Mouse (Mus musculus): Measurements from ENCODE around the gene Sstr4.

Sstr4 gene

GRCm38 (mm10) chr2:148396209-148396608, 1.1 kb downstream of the Sstr4 start:
- no peak for DNase-seq

- DNase-seq, result peak; percentile 32
Measured at GRCm38 (mm10) chr2:148397015-148397783, 2.1 kb downstream of the Sstr4 start.

- DNase-seq, result peak; percentile 72
Measured at GRCm38 (mm10) chr2:148397784-148398100, 2.6 kb downstream of the Sstr4 start.

DNA sequence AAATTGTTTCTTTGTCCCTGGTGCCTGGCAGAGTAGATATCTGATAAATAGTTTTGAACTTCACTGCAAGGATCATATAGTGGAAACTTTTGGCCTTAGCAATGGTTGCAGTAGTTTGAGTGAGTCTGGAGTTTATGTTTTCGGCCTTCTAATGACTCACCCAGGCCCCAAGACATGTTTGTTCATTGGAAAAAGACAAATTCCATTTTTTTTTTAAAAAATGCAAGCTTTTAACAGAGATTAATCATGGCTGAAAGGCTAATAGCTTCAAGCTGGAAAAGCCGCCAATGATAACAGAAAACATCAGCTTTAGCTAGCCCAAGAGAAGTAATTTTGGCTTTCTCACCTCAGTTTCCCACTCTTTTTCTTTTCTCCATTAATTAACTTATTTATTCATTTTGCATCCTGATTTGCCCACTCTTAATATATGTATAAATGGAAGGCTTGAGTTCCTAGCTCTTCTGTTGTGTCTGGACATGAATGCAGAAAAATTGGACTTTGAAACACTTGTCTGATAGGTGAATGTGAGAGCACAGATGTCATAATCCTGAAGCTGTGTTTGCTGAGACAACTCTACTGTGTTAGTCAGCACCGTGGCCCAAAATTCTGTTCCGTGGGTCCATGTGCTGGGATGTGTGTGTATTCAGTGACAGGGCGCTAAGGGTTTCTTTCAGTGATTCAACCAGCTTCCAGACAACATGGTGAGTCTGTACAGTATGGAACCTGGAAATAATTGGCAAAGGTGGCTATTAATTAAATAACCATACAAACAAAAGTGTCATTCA, 3.9 kb downstream of the Sstr4 start:
- DNase-seq, result no peak

DNA sequence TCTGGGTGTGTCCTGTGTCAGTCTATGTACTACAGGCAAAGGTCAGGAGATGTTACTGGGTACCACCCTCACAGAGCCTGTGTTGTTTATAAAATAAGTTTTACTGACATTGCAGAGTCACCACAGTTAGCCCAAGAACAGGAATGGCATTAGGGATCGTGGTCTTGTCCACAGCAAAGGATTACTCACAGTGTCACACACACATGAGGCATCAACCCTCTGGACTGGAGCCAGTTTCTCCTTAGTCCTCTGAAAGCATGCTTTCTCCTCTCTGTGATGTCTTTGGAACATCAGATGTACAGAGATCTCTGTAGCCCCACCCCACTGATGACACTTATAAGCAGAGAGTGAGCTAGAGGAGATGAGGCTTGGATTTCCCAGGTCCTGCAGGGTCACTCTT, 7.1 kb downstream of the Sstr4 start:
- DNase-seq, result no peak

DNA sequence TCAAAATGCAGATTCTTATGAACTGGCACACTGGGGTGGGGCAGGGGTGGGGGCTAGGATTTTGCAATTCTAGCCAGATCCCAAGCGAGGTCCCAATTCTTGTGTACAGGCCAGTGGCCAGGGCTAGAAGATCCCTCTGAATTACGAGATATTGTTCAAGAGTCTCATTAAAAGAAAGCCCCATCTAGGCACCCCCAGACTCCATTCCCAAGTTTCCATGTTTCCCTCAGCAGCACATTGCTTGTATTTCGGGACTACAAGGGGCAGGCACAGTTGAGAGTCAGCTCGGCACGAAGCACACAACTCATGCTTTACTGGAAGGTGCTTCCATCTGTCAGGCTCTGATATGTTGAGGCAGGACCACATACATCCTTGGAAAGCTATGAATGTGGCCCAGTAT, 9.8 kb downstream of the Sstr4 start:
- DNase-seq, result no peak

- DNase-seq, result peak; percentile 55
Measured at GRCm38 (mm10) chr2:148406160-148406970, 11.2 kb downstream of the Sstr4 start.

DNA sequence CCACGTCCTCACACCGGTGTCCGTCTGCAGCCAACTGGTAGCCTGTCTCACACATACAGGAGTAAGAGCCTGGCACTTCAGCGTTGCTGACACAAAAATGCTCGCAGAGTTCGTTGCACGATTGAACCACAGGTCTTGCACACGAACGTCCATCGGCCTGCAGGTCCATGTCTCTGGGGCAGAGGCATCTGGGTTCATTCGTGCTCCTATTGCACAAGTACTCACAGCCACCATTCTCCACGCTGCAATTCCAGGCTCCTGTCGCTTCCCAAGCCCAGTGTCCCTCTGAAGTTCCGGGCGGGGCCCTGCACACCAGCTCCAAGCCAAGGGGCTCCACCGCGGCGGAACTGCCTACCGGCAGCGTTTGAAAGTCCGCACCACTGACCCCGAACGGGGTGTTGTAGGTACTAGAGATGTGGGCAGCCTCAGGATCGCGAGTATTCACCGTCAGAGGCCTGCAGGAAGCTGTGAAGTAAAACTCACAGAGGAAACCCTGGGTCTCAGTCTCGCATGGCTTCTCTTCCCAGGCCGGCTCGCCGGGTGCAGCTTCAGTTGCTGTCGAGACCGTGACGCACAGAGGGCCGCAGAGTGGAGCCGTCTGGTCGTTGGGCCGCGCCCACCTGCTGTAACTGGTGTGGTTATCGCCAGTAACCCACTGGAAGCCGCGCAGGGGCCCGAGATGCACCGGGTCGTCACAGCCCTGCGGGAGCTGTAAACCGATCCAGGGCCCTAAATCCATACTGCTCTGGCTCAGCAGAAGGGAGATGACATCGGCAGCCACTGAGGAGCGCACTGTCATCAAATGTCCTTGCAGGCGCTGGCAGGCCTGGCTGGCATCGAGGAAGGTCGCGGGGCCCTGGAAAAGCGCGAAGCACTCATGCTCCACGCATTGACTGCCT, 12.1 kb downstream of the Sstr4 start:
- DNase-seq, result peak; percentile 54

DNA sequence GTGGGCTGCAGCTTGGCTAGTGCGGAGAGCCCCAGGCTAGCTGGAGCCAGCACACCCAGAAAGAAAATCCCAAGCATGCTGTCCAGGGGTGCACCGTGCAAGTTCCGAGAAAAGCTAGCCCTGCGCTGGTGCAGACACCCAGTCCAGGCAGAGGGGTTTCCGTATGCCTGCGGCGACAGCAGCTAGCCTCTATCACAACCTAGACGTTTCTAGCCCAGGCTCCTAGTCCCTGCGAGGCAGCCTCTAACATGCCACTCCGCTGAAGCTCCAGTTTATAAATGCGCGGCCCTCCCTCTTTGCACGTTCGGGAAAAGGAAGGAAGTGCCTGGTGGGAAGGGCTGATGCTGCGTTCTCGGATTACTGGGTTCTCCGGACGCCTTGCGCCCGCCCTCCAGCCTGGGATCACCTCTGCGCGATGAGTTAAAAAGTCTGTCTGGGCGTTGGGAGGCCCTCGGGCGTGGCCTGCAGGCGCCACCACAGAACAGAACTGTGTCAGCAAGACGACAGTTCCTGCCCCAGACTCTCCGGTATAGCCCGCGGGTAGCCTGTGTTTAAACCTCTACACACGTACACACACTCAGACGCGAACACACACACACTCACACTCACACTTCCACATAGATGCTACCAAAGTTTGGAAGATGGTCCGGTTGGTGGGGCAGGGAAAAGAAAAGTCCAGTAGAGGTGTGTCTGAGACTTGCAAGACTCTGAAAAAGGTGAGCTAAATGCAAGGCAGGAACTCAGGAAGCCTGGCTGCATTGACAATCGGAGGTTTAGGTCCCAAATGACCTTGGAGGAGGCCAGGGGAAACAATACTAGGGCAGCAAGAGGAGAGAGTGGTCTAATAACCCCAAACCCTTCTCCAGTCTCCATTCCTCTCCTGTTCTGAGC, 13.0 kb downstream of the Sstr4 start, which contains the start of gene Thbd:
Thbd (minus strand) TSS at position 319 of the 891 bp plus-strand sequence.
- peak; percentile 87 for DNase-seq

DNA sequence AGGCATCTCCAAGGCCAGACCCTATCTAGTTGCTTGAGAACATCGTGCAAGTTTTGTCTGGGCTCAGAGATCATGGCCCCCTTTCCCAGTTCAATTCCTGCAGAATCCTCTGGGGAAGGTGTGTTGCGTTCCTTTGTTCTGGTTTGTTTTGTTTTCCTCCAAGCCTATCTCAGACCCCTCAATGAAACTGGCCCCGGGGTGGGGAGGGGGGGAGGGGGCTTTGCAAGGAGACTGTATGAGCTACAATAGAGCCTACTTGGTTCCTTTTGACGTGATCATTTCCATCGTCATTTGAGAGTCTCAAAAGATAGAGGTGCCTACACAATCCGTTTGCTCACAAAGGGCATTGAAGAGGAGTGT, 13.6 kb downstream of the Sstr4 start:
- DNase-seq, result no peak

DNA sequence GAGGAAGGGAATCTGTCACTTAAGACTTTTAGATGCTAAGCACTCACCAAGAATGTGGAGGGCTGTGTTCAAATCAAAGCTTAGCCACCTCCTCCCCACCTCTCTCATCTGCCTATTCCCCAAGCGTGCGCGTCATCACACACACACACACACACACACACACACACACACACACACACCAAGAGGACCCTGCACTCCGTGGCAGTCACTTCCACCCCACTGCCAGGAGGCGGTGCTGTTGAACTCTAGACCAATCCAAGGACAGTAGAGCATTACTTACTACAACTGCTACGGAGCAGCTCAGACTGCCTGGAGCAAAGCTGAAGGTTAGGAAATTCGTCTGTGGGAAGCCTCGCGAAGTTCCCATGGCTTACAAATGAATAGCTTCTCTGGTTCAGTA, 14.0 kb downstream of the Sstr4 start:
- DNase-seq, result peak; percentile 89

- DNase-seq, result no peak
Measured at GRCm38 (mm10) chr2:148409821-148410220, 14.7 kb downstream of the Sstr4 start.

DNA sequence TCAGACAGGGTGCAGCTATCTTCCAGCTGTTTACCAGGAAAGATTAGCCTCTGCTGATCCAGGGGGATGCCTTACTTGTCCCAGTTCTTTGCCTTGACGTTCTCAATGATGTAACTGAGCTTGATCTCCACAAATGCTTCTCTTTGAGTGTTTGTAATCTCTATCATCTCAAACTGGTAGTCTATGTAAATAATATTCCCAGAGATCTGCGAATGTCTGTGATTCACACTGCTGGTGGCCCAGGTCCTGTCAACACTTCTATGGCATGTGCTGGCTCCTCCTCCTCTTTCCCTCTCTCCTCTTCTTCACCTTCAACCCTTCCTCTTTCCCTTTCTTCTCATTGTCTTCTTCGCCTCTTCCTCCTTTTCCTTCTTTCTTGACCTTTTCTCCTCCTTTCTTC, 24.0 kb downstream of the Sstr4 start:
- DNase-seq, result no peak

- DNase-seq, result no peak
Measured at GRCm38 (mm10) chr2:148419776-148420175, 24.6 kb downstream of the Sstr4 start.

DNA sequence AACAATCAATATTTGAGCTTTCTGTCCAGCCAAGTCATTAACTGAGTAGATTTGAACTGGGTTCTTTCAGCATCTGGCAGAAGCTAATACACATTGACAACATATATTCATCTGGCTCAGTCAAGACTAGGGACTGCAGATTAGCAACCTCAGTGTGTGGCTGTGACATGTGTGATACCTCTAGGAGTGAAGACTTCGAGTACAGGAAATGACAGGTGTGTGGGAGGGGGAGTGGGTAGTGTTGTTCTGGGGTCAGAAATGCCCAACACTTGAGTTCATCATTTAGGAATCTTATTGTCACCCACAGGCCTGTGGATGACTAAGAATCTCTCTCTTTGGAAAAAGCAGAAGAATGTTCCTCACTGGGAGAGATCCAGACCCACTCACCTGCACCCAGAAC, 26.0 kb downstream of the Sstr4 start:
- no peak for DNase-seq

DNA sequence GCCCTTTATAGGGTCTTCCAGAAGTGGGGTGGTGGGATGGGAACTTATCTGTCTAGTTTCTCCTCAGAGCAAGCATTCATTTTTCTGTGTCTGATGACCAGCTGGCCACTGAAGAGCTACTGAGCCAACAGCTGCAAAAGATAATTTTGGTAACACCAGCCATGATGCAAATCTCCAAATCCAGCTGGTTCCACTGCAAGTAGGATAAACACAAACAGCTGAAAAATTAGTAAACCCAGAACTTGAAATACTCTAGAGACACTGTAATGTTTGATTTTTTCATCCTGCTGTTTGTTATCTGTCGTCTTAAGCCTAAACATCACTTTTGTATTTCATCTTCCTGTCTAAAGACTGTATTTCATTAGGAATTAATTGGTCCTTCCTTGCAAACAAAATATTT, 26.6 kb downstream of the Sstr4 start:
- DNase-seq, result no peak

DNA sequence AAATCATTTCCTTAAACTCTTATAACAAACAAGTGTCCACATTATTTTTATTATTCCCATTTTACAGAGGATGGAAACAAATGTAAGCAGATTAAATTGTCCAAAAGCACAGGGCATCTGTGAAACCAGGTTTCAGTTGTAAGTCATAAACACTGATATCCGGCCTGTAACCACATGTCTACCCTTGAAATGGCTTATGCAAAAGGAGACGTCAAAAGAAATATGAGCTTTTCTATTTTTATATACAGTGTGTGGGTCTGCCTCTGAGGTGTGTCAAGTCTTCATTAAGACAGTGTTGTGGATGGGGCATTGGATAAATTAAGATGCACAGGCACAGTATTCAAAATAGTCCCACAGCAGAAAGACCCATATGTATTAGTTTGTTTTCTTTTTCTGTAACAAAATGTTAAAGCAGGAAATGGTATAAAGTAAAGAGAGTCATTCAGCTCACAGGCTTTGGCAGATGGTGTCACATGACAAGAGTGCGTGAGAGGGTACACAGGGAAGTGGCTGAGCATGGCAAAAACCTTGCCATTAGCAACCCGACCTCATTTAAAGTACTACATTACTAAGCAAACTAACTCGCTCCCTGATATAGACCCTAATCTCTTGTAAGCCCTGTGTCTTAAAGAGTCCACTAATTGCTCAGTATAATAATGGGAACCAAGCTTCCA, 30.7 kb downstream of the Sstr4 start:
- no peak for DNase-seq

- DNase-seq, result no peak
Measured at GRCm38 (mm10) chr2:148427553-148427952, 32.4 kb downstream of the Sstr4 start.

GRCm38 (mm10) chr2:148428523-148428922, 33.4 kb downstream of the Sstr4 start:
- DNase-seq, result no peak

GRCm38 (mm10) chr2:148429001-148429505, 33.9 kb downstream of the Sstr4 start:
- DNase-seq, result peak; percentile 31

- no peak for DNase-seq
Measured at GRCm38 (mm10) chr2:148430941-148431340, 35.8 kb downstream of the Sstr4 start.

All from kidney, postnatal 14 days (tissue).